Mouse (Mus musculus) forebrain, embryonic 16.5 days (tissue): ENCODE results near the gene Mag. TPM values are rescaled to one million over a fixed set of nuclear protein-coding genes. Genes with fewer than 3 reads are reported as not detected.
A peak's percentile ranks its signal among the peaks of the same experiment; 100 is the strongest.

Source experiments
- ATAC-seq: fragments of 200-750 bp; cut with Nextera tagmentation; 2 replicates; pipeline ENCODE4 v1.8.0; 2017; ENCODE audit warnings: mild to moderate bottlenecking, moderate library complexity
- H3K27ac ChIP-seq: fragments of 300-500 bp; sonication (generic); 2 replicates; pipeline ENCODE4 v1.5.1; 2014; ENCODE audit warnings: low read length, control low read depth
- H3K27me3 ChIP-seq: fragments of 300-500 bp; sonication (generic); replicated peaks from 2 replicates; pipeline ENCODE4 v1.6.1; 2014; ENCODE audit warnings: low read length; ENCODE audit not compliant: control insufficient read depth, insufficient read depth
- H3K36me3 ChIP-seq: fragments of 300-500 bp; sonication (generic); 2 replicates; pipeline ENCODE4 v1.6.1; 2014; ENCODE audit not compliant: control insufficient read depth, insufficient read depth
- H3K4me1 ChIP-seq: fragments of 300-500 bp; sonication (generic); replicated peaks from 2 replicates; pipeline ENCODE4 v1.6.1; 2014; ENCODE audit warnings: low read length; ENCODE audit not compliant: control insufficient read depth, insufficient read depth
- H3K4me2 ChIP-seq: fragments of 300-500 bp; sonication (generic); 2 replicates; pipeline ENCODE4 v1.6.1; 2014; ENCODE audit warnings: mild to moderate bottlenecking, low read length, control low read depth
- H3K4me3 ChIP-seq: fragments of 300-500 bp; sonication (generic); replicated peaks from 2 replicates; pipeline ENCODE4 v1.5.1; 2014; ENCODE audit warnings: mild to moderate bottlenecking, low read length, control low read depth
- H3K9ac ChIP-seq: fragments of 300-500 bp; sonication (generic); replicated peaks from 2 replicates; pipeline ENCODE4 v1.6.1; 2014; ENCODE audit warnings: low read depth, low read length, control low read depth
- H3K9me3 ChIP-seq: fragments of 300-500 bp; sonication (generic); 2 replicates; pipeline ENCODE4 v1.6.1; 2016; ENCODE audit warnings: low read length; ENCODE audit not compliant: control insufficient read depth
- WGBS: fragments of 180-500 bp; shearing (Covaris S2); extraction: QIAGEN DNeasy Blood & Tissue Kit; methylation state at CpG from one replicate; pipeline ENCODE4 v1.1.7; 2014; 5-methylcytosine and 5-hydroxymethylcytosine counted together
- polyA plus RNA-seq: library from polyadenylated mRNA; unstranded; fragments of >200 nt; fragmentation: Nextera tagmentation; extraction: Ambion mirVana; gene quantifications from 2 replicates; pipeline ENCODE4 v1.2.1, GENCODE M21; 2015

Mag gene
- polyA plus RNA-seq, 1 experiment from 2014 or later: 1.8 TPM

- Histone ChIP-seq H3K9me3 (no peaks in the 10 kb centered on the region), H3K4me2 (no peak overlapping the region), H3K36me3 (no peaks in the 10 kb centered on the region), H3K27ac (no peak overlapping the region), H3K4me1 (no peaks in the 10 kb centered on the region), H3K9ac (no peak overlapping the region), H3K4me3 (no peak overlapping the region), H3K27me3 (no peaks in the 10 kb centered on the region)
- 9% methylated on average over 6 of the region's 6 CpGs for WGBS
- no peak for ATAC-seq
Observed at GRCm38 (mm10) chr7:30916713-30917112, 2.0 kb upstream of the Mag start.

- Histone ChIP-seq H3K4me3 (no peak overlapping the region), H3K36me3 (no peaks in the 10 kb centered on the region), H3K4me1 (peaks cover 9% of the 10 kb centered on the region), H3K9me3 (no peaks in the 10 kb centered on the region), H3K4me2 (no peak overlapping the region), H3K27me3 (no peaks in the 10 kb centered on the region), H3K9ac (no peak overlapping the region), H3K27ac (no peak overlapping the region)
- 83% methylated on average over 6 of the region's 6 CpGs for WGBS
- no peak for ATAC-seq
Observed at GRCm38 (mm10) chr7:30909773-30910172, 4.9 kb downstream of the Mag start.

- ATAC-seq: no peak
- Histone ChIP-seq H3K4me1 (peaks cover 9% of the 10 kb centered on the region), H3K27ac (no peak overlapping the region), H3K36me3 (no peaks in the 10 kb centered on the region), H3K4me3 (peak overlapping the region; percentile 30), H3K27me3 (no peaks in the 10 kb centered on the region), H3K4me2 (peak overlapping the region; percentile 51), H3K9ac (no peak overlapping the region), H3K9me3 (no peaks in the 10 kb centered on the region)
- WGBS: 19% methylated on average over 16 of the region's 17 CpGs
Observed at GRCm38 (mm10) chr7:30908992-30909431, 5.7 kb downstream of the Mag start.

- H3K27ac ChIP-seq: no peak overlapping the region
- H3K4me3 ChIP-seq: peak overlapping the region; percentile 30
- ATAC-seq: no peak
- peaks cover 9% of the 10 kb centered on the region for H3K4me1 ChIP-seq
- peak overlapping the region; percentile 51 for H3K4me2 ChIP-seq
- WGBS: 2% methylated on average over 23 of the region's 26 CpGs
- no peaks in the 10 kb centered on the region for H3K36me3 ChIP-seq
- H3K27me3 ChIP-seq: no peaks in the 10 kb centered on the region
- H3K9me3 ChIP-seq: no peaks in the 10 kb centered on the region
- H3K9ac ChIP-seq: peak overlapping the region; percentile 38
Observed at GRCm38 (mm10) chr7:30908277-30908991, 6.2 kb downstream of the Mag start.

GRCm38 (mm10) chr7:30904042-30904441, 10.6 kb downstream of the Mag start:
- no peak overlapping the region for H3K9ac ChIP-seq
- ATAC-seq: no peak
- H3K4me1 ChIP-seq: peaks cover 9% of the 10 kb centered on the region
- H3K4me3 ChIP-seq: no peak overlapping the region
- no peaks in the 10 kb centered on the region for H3K27me3 ChIP-seq
- no peaks in the 10 kb centered on the region for H3K36me3 ChIP-seq
- H3K4me2 ChIP-seq: no peak overlapping the region
- H3K9me3 ChIP-seq: no peaks in the 10 kb centered on the region
- WGBS: 57% methylated on average over 4 of the region's 4 CpGs
- no peak overlapping the region for H3K27ac ChIP-seq

GRCm38 (mm10) chr7:30895217-30895616, 19.5 kb downstream of the Mag start:
- no peak for ATAC-seq
- Histone ChIP-seq H3K4me3 (no peak overlapping the region), H3K9me3 (no peaks in the 10 kb centered on the region), H3K9ac (no peak overlapping the region), H3K4me1 (no peaks in the 10 kb centered on the region), H3K27ac (no peak overlapping the region), H3K36me3 (no peaks in the 10 kb centered on the region), H3K4me2 (no peak overlapping the region), H3K27me3 (no peaks in the 10 kb centered on the region)
- WGBS: 92% methylated on average over 3 of the region's 3 CpGs

- Histone ChIP-seq H3K27ac (no peak overlapping the region), H3K27me3 (no peaks in the 10 kb centered on the region), H3K4me1 (no peaks in the 10 kb centered on the region), H3K9me3 (no peaks in the 10 kb centered on the region), H3K4me3 (no peak overlapping the region), H3K36me3 (no peaks in the 10 kb centered on the region), H3K4me2 (no peak overlapping the region), H3K9ac (no peak overlapping the region)
- WGBS: 67% methylated on average over 3 of the region's 3 CpGs
- ATAC-seq: no peak
Observed at GRCm38 (mm10) chr7:30892515-30892914, 22.2 kb downstream of the Mag start.

- no peak for ATAC-seq
- Histone ChIP-seq H3K9me3 (no peaks in the 10 kb centered on the region), H3K27ac (no peak overlapping the region), H3K36me3 (no peaks in the 10 kb centered on the region), H3K27me3 (no peaks in the 10 kb centered on the region), H3K4me1 (no peaks in the 10 kb centered on the region), H3K4me3 (no peak overlapping the region), H3K9ac (no peak overlapping the region), H3K4me2 (no peak overlapping the region)
- WGBS: 89% methylated on average over 9 of the region's 9 CpGs
Observed at GRCm38 (mm10) chr7:30891746-30892145, 22.9 kb downstream of the Mag start.

GRCm38 (mm10) chr7:30890681-30891080, 24.0 kb downstream of the Mag start:
- no peaks in the 10 kb centered on the region for H3K27me3 ChIP-seq
- H3K27ac ChIP-seq: no peak overlapping the region
- no peaks in the 10 kb centered on the region for H3K4me1 ChIP-seq
- no peak for ATAC-seq
- no peak overlapping the region for H3K9ac ChIP-seq
- H3K4me3 ChIP-seq: no peak overlapping the region
- 59% methylated on average over 2 of the region's 2 CpGs for WGBS
- H3K4me2 ChIP-seq: no peak overlapping the region
- H3K9me3 ChIP-seq: no peaks in the 10 kb centered on the region
- H3K36me3 ChIP-seq: no peaks in the 10 kb centered on the region

- WGBS: 84% methylated on average over 7 of the region's 7 CpGs
- Histone ChIP-seq H3K4me1 (no peaks in the 10 kb centered on the region), H3K27ac (no peak overlapping the region), H3K4me2 (no peak overlapping the region), H3K9me3 (no peaks in the 10 kb centered on the region), H3K27me3 (no peaks in the 10 kb centered on the region), H3K36me3 (no peaks in the 10 kb centered on the region), H3K4me3 (no peak overlapping the region), H3K9ac (no peak overlapping the region)
- no peak for ATAC-seq
Observed at GRCm38 (mm10) chr7:30888786-30889185, 25.9 kb downstream of the Mag start.
